Mouse (Mus musculus) heart, embryonic 14.5 days (tissue): ENCODE measurements around the gene Arhgap18. TPM values are rescaled to one million over a fixed set of nuclear protein-coding genes. Genes with fewer than 3 reads are reported as not detected.
A peak's percentile ranks its signal among the peaks of the same experiment; 100 is the strongest.

Experiments
- ATAC-seq: fragments of 200-750 bp; cut with Nextera tagmentation; 2 replicates; pipeline ENCODE4 v1.8.0; 2017; ENCODE audit warnings: low read depth, moderate TSS enrichment; ENCODE audit not compliant: insufficient number of reproducible peaks, insufficient read depth, low FRiP score
- H3K27ac ChIP-seq, 2 experiments: fragments of 200-500 bp in 1 of 2; fragments of 300-500 bp in 1 of 2; sonication (generic) in 1 of 2; replicated peaks in 1 of 2; 2 replicates each; pipeline ENCODE4 v1.5.1; 2012 to 2014; ENCODE audit warnings: low read depth in 2 of 2, low read length in 2 of 2, control low read depth in 1 of 2, mild to moderate bottlenecking in 1 of 2, mixed read lengths in 1 of 2; ENCODE audit not compliant: control insufficient read depth in 1 of 2, insufficient read depth in 1 of 2
- H3K27me3 ChIP-seq: fragments of 300-500 bp; sonication (generic); 2 replicates; pipeline ENCODE4 v1.6.1; 2014; ENCODE audit warnings: mild to moderate bottlenecking, low read length, control low read depth; ENCODE audit not compliant: control insufficient read depth, insufficient read depth
- H3K36me3 ChIP-seq: fragments of 300-500 bp; sonication (generic); 2 replicates; pipeline ENCODE4 v1.6.1; 2014; ENCODE audit warnings: mild to moderate bottlenecking, control low read depth, low read length, mixed read lengths; ENCODE audit not compliant: control insufficient read depth, insufficient read depth
- H3K4me1 ChIP-seq, 2 experiments: fragments of 200-500 bp in 1 of 2; fragments of 300-500 bp in 1 of 2; sonication (generic) in 1 of 2; 2 replicates each; pipeline ENCODE4 v1.6.1; 2012 to 2014; ENCODE audit warnings: low read length in 2 of 2, control low read depth in 1 of 2, mixed read lengths in 1 of 2; ENCODE audit not compliant: control insufficient read depth in 2 of 2, insufficient read depth in 2 of 2
- H3K4me2 ChIP-seq: fragments of 300-500 bp; sonication (generic); 2 replicates; pipeline ENCODE4 v1.6.1; 2014; ENCODE audit warnings: mild to moderate bottlenecking, low read length
- H3K4me3 ChIP-seq, 2 experiments: fragments of 200-500 bp in 1 of 2; fragments of 300-500 bp in 1 of 2; sonication (generic) in 1 of 2; 2 replicates each; pipeline ENCODE4 v1.5.1; 2012 to 2014; ENCODE audit warnings: low read length in 2 of 2, mild to moderate bottlenecking in 2 of 2, control low read depth in 1 of 2, low read depth in 1 of 2, moderate library complexity in 1 of 2; ENCODE audit not compliant: control insufficient read depth in 1 of 2, insufficient read depth in 1 of 2
- H3K9ac ChIP-seq: fragments of 300-500 bp; sonication (generic); 2 replicates; pipeline ENCODE4 v1.6.1; 2014; ENCODE audit warnings: mild to moderate bottlenecking, low read length
- H3K9me3 ChIP-seq: fragments of 300-500 bp; sonication (generic); 2 replicates; pipeline ENCODE4 v1.6.1; 2016; ENCODE audit warnings: low read length, control low read depth; ENCODE audit not compliant: control insufficient read depth
- WGBS: fragments of 180-500 bp; shearing (Covaris S2); extraction: QIAGEN DNeasy Blood & Tissue Kit; methylation state at CpG from one replicate; pipeline ENCODE4 v1.1.7; 2014; 5-methylcytosine and 5-hydroxymethylcytosine counted together
- polyA plus RNA-seq: library from polyadenylated mRNA; unstranded; fragments of >200 nt; fragmentation: Nextera tagmentation; extraction: Ambion mirVana; gene quantifications from 2 replicates; pipeline ENCODE4 v1.2.1, GENCODE M21; 2014

Arhgap18 gene
- polyA plus RNA-seq, 1 experiment from 2014 or later = 44.9 TPM

GRCm38 (mm10) chr10:26768943-26769342 lies 15.7 kb downstream of the Arhgap18 start:
- H3K9me3 ChIP-seq = no peaks in the 10 kb centered on the region
- no peak overlapping the region for H3K4me2 ChIP-seq
- WGBS = 86% methylated on average over 2 of the region's 2 CpGs
- ATAC-seq = no peak
- H3K36me3 ChIP-seq = no peaks in the 10 kb centered on the region
- no peak overlapping the region for H3K27ac ChIP-seq
- no peaks in the 10 kb centered on the region for H3K27me3 ChIP-seq
- peaks cover 3 to 10% of the 10 kb centered on the region in 2 experiments for H3K4me1 ChIP-seq
- H3K9ac ChIP-seq = no peak overlapping the region
- H3K4me3 ChIP-seq = no peak overlapping the region

DNA sequence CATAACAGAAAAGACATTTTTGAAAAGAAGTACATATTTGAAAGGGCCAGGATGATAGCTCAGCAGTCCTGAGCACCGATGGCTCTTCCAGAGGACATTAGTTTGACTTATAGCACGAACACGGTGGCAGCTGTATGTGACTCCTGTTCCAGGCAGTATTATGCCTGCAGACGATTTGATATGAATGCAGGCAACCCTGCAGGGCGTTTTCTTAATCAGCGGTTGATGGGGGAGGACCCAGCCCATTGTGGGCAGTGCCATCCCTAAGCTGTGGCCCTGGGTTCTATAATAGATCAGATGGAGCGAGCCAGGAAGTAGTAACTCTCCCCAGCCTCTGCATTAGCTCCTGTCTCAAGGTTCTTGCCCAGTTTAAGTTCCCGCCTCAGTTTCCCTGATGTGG lies 16.8 kb downstream of the Arhgap18 start:
- no peak overlapping the region for H3K9ac ChIP-seq
- peaks cover 9 to 17% of the 10 kb centered on the region in 2 experiments for H3K4me1 ChIP-seq
- 85% methylated on average over 8 of the region's 8 CpGs for WGBS
- H3K36me3 ChIP-seq = no peaks in the 10 kb centered on the region
- H3K9me3 ChIP-seq = no peaks in the 10 kb centered on the region
- no peak overlapping the region for H3K27ac ChIP-seq
- no peak overlapping the region for H3K4me2 ChIP-seq
- H3K4me3 ChIP-seq = no peak overlapping the region
- no peaks in the 10 kb centered on the region for H3K27me3 ChIP-seq
- no peak for ATAC-seq

GRCm38 (mm10) chr10:26771938-26772623 lies 18.9 kb downstream of the Arhgap18 start:
- no peaks in the 10 kb centered on the region for H3K36me3 ChIP-seq
- WGBS = 10% methylated on average over 15 of the region's 15 CpGs
- H3K4me1 ChIP-seq = peaks cover 10 to 24% of the 10 kb centered on the region in 2 experiments
- peak overlapping the region; percentile 95 to 99 for H3K27ac ChIP-seq
- H3K9ac ChIP-seq = peak overlapping the region; percentile 85
- H3K9me3 ChIP-seq = no peaks in the 10 kb centered on the region
- H3K4me2 ChIP-seq = peak overlapping the region; percentile 80
- H3K27me3 ChIP-seq = no peaks in the 10 kb centered on the region
- peak overlapping the region; percentile 74 to 76 for H3K4me3 ChIP-seq
- peak; percentile 92 for ATAC-seq

- Histone ChIP-seq H3K36me3 (no peaks in the 10 kb centered on the region), H3K27me3 (no peaks in the 10 kb centered on the region), H3K4me3 (peak overlapping the region; percentile 74 to 76), H3K4me1 (peaks cover 14 to 29% of the 10 kb centered on the region in 2 experiments), H3K4me2 (peak overlapping the region; percentile 80), H3K9me3 (no peaks in the 10 kb centered on the region), H3K9ac (peak overlapping the region; percentile 85), H3K27ac (peak overlapping the region; percentile 95 to 99)
- peak; percentile 80 for ATAC-seq
- under 1% methylated on average over 22 of the region's 22 CpGs for WGBS
Observed at GRCm38 (mm10) chr10:26772624-26773540, 19.7 kb downstream of the Arhgap18 start.

DNA sequence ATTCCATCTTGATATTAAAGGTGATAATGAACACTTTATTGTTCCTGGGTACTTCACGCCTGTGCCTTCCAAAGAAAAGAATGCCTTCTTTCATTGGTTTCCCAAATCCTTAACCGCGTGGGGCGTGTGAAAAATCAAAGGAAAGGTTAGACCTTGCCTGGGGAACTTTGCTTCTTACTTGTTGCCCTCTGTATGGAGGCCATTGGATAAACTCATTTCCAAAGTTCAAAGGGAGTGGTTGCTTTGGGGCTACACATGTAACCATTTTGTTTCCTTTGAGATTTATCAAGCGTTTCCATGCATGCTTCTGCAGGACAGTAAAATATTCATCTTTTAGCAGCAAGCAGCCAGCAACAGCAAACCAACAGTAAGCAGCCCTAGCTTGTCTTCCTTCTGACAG lies 20.3 kb downstream of the Arhgap18 start:
- WGBS = 50% methylated on average over 5 of the region's 5 CpGs
- ATAC-seq = no peak

DNA sequence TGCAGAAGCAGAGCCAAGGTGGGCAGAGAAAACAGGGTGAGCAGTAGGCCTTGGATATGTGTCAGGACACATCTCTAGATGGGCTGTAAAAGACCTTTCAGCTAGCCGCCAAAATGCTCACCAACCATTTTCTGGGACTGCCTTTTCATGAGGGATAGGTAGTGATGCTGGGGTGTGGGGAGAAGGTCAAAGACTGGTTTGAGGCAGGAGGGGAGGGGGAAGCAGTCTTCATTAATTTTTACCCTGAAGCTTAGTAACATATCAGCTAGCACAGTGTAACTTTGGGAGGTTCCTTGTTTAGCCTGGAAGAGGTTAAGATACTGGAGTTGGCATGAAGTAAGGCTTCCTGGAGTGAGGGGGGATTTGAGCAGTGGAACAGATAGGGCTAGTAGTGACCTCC lies 21.0 kb downstream of the Arhgap18 start:
- 79% methylated on average over 1 of the region's 1 CpGs for WGBS
- Histone ChIP-seq H3K27ac (peak overlapping the region; percentile 95 to 99), H3K4me1 (peaks cover 14 to 24% of the 10 kb centered on the region in 2 experiments), H3K9me3 (no peaks in the 10 kb centered on the region), H3K36me3 (no peaks in the 10 kb centered on the region), H3K9ac (peak overlapping the region; percentile 85), H3K4me2 (peak overlapping the region; percentile 80), H3K4me3 (peak overlapping the region; percentile 74 to 76; a peak in 3 of 4 replicates), H3K27me3 (no peaks in the 10 kb centered on the region)
- ATAC-seq = no peak

More for the DNA sequence above, 20.3 kb downstream of the Arhgap18 start:
- H3K36me3 ChIP-seq = no peaks in the 10 kb centered on the region
- H3K9me3 ChIP-seq = no peaks in the 10 kb centered on the region
- peak overlapping the region; percentile 74 to 76 for H3K4me3 ChIP-seq
- peak overlapping the region; percentile 80 for H3K4me2 ChIP-seq
- H3K27me3 ChIP-seq = no peaks in the 10 kb centered on the region
- H3K9ac ChIP-seq = peak overlapping the region; percentile 85
- peak overlapping the region; percentile 95 to 99 for H3K27ac ChIP-seq
- peaks cover 14 to 26% of the 10 kb centered on the region in 2 experiments for H3K4me1 ChIP-seq

DNA sequence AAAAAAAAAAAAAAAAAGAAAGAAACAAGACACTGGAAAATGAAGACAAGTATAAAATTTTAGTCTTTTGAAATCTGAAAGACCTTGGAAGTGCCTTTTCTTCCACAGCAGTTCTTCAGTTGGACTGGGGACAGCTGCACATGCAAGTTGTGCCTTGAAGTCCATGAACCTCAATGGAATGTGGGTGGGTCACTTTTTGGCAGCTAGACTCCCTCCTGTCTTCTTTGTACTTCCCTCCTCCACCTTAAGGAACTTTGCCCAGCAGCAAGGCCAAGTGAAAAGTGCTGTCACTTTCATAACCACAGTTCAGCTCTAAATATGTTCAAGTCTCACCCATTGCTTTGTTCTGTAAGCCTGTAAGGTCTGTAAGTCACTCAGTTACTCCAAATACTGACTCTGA lies 23.2 kb downstream of the Arhgap18 start:
- no peak overlapping the region for H3K27ac ChIP-seq
- H3K27me3 ChIP-seq = no peaks in the 10 kb centered on the region
- ATAC-seq = no peak
- H3K4me3 ChIP-seq = no peak overlapping the region
- peaks cover 17 to 37% of the 10 kb centered on the region in 2 experiments for H3K4me1 ChIP-seq
- no peaks in the 10 kb centered on the region for H3K36me3 ChIP-seq
- no peaks in the 10 kb centered on the region for H3K9me3 ChIP-seq
- H3K4me2 ChIP-seq = no peak overlapping the region
- H3K9ac ChIP-seq = no peak overlapping the region
